Mouse (Mus musculus) layer of hippocampus, postnatal 36 days (tissue): Measurements from ENCODE around the gene Med22. TPM values are rescaled to one million over a fixed set of nuclear protein-coding genes. Genes with fewer than 3 reads are reported as not detected.

Experiments
- DNase-seq, 2 experiments: peaks; one replicate each; pipeline ENCODE4 v3.0.0; 2022
- total RNA-seq, 2 experiments: library from RNA; stranded (reverse); gene quantifications; 2 replicates each; pipeline ENCODE4 v1.2.3; 2021

Gene Med22
- total RNA-seq, 2 experiments from 2014 or later = 47.8 to 52.6 TPM

DNA sequence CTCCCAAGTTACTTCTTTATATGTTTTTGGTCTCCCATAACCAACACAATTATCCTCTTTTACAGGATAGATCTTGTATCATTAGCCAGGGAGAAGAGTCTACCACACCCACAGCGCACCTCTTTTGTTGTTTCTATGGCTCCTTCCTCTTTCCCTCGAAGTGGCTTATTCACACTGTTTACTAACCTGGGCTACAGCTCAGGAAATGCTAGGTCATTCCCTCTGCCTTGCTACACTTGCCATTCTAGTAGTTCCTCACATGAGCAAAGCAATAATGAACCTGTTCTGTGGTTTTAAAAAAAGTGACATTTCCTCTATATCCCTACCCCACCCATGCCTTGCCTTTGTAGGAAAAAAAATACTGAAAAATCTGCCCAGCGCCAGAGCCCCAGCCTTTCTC is 47.6 kb downstream of the Med22 start:
- DNase-seq = no peak

Other genes starting within 250 kb of the Med22 start
- not detected for gene Lcn4, start 239.4 kb downstream of the Med22 start, total RNA-seq
- gene Abo, start 45.7 kb downstream of the Med22 start, total RNA-seq = not detected
- 10 to 100 TPM; 24.5 to 25.6 TPM for gene Surf6, start 7.8 kb downstream of the Med22 start, total RNA-seq
- gene Rpl7a, start 87 bp upstream of the Med22 start, total RNA-seq = 100 to 1,000 TPM; 242 to 247 TPM
- 10 to 100 TPM; 34.4 to 34.5 TPM for gene Surf2, start 5.7 kb upstream of the Med22 start, total RNA-seq
- gene Surf1, start 5.9 kb upstream of the Med22 start, total RNA-seq = 10 to 100 TPM; 93.3 to 97.0 TPM
- 10 to 100 TPM; 59.0 to 59.6 TPM for gene Surf4, start 23.3 kb upstream of the Med22 start, total RNA-seq
- under 1 TPM in 1 of 2 experiments, not detected in 1; 0.46 TPM for gene Stkld1, start 23.4 kb upstream of the Med22 start, total RNA-seq
- gene Rexo4, start 53.7 kb upstream of the Med22 start, total RNA-seq = 10 to 100 TPM; 64.8 to 74.5 TPM
- 1 to 10 TPM in 1 of 2 experiments, under 1 TPM in 1; 0.71 to 1.7 TPM for gene Adamts13, start 62.7 kb upstream of the Med22 start, total RNA-seq
- gene Cacfd1, start 99.2 kb upstream of the Med22 start, total RNA-seq = 10 to 100 TPM; 42.8 to 46.6 TPM
- 10 to 100 TPM; 40.1 to 44.9 TPM for gene Slc2a6, start 117.3 kb upstream of the Med22 start, total RNA-seq
- gene Mymk, start 161.5 kb upstream of the Med22 start, total RNA-seq = under 1 TPM; 0.46 to 0.77 TPM
- gene Adamtsl2, start 168.7 kb upstream of the Med22 start, total RNA-seq = 10 to 100 TPM; 10.5 to 12.3 TPM
- 100 to 1,000 TPM; 107 to 130 TPM for gene Fam163b, start 231.8 kb upstream of the Med22 start, total RNA-seq